Mouse (Mus musculus) lung, postnatal 0 days (tissue): ENCODE measurements around the gene Ap4b1.

Experiments used
- CTCF ChIP-seq: IDR thresholded peaks from 2 replicates; pipeline ENCODE4 v1.5.1; 2016; ENCODE audit warnings: antibody characterized with exemption, mild to moderate bottlenecking
- EP300 ChIP-seq: IDR thresholded peaks from 2 replicates; pipeline ENCODE4 v1.6.1; 2016; ENCODE audit warnings: antibody characterized with exemption, mild to moderate bottlenecking, control low read depth

DNA sequence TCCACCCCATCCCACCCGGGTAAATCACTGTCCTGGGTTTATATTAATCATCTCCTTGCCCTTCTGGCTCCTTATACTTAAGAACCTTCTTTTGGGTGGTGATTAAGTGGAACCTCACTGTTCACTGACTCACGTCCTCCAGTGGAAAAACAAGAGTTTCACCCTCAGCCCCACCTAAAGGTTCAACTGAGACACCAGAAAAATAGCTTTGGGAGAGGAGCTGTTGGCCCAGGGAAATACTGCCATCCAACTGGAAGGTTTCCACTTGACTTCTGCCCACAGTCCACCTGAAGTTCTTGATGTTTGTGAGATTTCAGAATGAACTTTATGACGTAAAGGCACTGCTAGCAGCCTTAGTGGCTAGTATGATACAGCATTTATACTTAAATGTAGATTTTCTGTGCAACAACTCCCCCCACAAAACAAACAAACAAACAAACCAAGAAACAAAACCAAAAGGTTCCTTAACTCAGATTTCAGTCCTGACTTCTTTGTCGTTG is 53.5 kb downstream of the Ap4b1 start:
- no peak for TF ChIP-seq CTCF
- TF ChIP-seq EP300 = no peak
